Comparison of ENCODE assay signal across 16 mouse cellular contexts in the genomic region with DNA sequence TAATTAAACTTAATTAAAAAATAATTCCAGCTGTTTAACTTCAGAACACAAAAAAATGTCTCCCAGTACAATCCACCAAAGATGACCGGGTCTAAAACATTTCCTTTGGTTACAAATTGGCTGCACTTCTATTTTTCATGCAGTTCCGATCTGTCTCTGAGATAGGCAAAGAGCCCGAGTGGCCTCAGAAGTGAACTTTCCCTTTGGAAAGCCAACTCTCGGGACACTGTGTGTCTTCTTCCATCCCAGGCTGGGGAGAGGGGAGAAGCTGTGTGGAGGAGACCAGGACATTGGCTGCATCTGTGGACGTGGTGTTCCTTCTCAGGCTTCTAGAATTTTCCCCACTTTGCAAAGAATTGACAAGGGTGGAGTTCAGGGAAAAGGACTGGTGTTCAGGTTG.
"Had no signal": no experiment of that assay in that cellular context is flagged by ENCODE, and none has a peak within 500 bp of the region (broad histone marks: within the 10 kb centered on the region; RNA-seq: fewer than 3 reads in every experiment).

No protein-coding gene starts in this region.

- H3K36me3 ChIP-seq: hindbrain, embryonic 15.5 days; limb, embryonic 13.5 days; midbrain, embryonic 10.5 days; neural tube, embryonic 15.5 days had no signal

- H3K4me2 ChIP-seq: hindbrain, embryonic 15.5 days; limb, embryonic 13.5 days; neural tube, embryonic 15.5 days had no signal

- DNase-seq: left cerebral cortex, postnatal 4 days; lung, adult 18-20 months; lung, postnatal 36 days; midbrain, embryonic 14.5 days; right cerebral cortex, adult 18-20 months; right cerebral cortex, postnatal 25 days; thymus, adult 2 months; thymus, postnatal 4 days had no signal

- H3K9me3 ChIP-seq: hindbrain, embryonic 15.5 days; limb, embryonic 13.5 days; midbrain, embryonic 10.5 days; neural tube, embryonic 15.5 days had no signal

- H3K27ac ChIP-seq: hindbrain, embryonic 15.5 days; limb, embryonic 13.5 days; liver, embryonic 14.5 days; midbrain, embryonic 10.5 days; neural tube, embryonic 15.5 days; stomach, postnatal 0 days had no signal

- H3K9ac ChIP-seq: hindbrain, embryonic 15.5 days; limb, embryonic 13.5 days; liver, embryonic 14.5 days; neural tube, embryonic 15.5 days had no signal

- ATAC-seq: intestine, embryonic 16.5 days had no signal

- H3K27me3 ChIP-seq: hindbrain, embryonic 15.5 days; limb, embryonic 13.5 days; neural tube, embryonic 15.5 days had no signal

- H3K4me3 ChIP-seq: hindbrain, embryonic 15.5 days; limb, embryonic 13.5 days; midbrain, embryonic 10.5 days; myocyte; neural tube, embryonic 15.5 days had no signal
